Mouse (Mus musculus) frontal cortex, adult (tissue): ENCODE results near the gene Ampd2.

ENCODE experiments used
- ATAC-seq: cut with Nextera tagmentation; 2 replicates; pipeline ENCODE4 v1.9.2; 2017; ENCODE audit warnings: mild to moderate bottlenecking, moderate library complexity, mixed read lengths; ENCODE audit not compliant: low TSS enrichment

Ampd2 gene

DNA sequence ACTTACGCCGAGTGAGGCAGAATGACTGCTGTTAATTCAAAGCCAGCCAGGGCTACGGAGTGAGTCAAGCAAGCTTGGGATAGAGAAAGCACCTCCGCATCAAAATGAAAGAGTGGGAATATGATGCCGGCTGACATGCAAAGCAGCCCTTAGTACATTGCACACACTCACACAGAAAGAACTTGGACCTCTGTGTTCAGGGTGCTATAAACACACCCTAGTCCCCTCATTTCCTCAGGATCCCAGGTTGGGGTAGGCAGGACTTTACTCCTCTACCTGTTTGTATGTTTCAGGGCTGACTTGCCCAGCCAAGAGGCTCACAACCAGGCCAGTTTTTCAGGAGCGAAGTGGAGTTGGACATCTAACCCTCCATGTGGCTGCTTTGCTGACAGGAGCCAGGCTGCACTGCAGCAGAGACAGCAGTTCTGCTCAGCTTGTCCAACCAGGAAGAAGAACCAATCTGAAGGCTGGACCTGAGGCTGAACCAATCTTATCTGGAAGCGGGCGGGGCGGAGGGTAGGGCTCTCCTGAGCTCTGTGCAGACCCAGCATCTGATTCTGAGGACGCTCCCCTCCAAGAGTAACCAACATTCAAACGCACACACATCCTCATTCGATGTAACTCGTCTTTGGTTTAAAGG, 17.1 kb downstream of the Ampd2 start:
- peak; percentile 80 for ATAC-seq

DNA sequence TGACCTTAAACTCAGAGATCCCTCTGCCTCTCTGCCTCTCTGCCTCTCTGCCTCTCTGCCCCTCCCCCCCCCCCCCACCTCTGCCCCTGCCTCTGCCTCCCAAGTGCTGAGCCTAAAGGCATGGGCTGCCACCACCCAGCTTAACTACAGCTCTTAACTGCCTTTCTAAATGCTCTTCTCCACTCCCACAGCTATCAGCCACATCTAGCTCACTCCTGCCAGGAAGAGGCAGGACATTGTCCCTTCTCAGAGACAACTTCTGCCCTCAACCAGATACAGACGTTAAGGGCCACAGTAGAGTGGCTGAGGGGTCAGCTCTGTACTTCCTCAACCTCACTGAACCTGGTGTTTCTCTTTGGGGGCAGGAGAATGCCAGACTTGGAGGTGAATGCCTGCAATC, 17.6 kb downstream of the Ampd2 start:
- no peak for ATAC-seq

DNA sequence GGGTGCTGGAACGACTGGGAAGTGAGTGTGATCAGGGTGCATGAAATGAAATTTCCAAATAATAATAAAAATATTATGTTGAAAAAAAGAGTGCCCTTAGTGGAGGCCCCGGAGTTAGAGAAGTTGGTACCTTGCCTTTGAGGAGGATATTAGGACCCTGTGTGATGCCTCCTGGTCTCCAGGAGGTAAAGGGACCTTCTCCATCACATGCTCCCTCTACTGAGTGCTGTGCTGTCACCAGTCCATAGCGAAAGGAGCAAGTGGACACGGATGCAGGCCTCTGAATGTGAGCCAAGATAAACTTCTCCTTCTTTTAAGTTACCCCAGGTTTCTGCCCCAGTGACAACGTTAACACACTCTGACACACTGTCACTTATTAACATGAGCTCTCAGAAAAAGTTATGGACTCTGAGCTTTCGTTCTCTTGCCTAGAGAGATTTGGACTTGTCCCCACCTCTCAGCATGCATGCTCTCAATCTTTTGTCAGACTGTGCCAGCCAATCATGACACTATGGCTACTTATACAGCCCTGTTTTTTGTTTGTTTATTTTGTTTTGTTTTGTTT, 19.0 kb downstream of the Ampd2 start:
- ATAC-seq = no peak

DNA sequence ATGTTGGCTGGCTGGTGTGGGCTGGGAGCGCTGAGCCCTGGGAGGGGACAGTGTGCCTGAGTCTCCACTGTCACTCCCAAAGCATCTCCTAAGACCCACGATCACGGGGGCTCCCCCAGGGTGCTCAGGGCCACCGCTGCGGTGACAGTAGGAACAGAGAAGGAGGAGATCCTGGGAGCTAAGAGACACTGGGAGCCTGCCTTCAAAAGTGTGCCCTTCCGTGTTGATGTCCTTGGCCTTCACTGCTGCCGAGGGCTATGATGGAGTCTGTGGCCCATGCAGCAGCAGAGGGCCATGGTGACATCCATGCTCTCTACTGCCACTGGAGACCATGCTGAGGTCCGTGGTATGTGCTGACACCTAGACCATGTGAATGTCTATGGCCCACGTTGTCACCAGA, 20.9 kb downstream of the Ampd2 start:
- no peak for ATAC-seq

DNA sequence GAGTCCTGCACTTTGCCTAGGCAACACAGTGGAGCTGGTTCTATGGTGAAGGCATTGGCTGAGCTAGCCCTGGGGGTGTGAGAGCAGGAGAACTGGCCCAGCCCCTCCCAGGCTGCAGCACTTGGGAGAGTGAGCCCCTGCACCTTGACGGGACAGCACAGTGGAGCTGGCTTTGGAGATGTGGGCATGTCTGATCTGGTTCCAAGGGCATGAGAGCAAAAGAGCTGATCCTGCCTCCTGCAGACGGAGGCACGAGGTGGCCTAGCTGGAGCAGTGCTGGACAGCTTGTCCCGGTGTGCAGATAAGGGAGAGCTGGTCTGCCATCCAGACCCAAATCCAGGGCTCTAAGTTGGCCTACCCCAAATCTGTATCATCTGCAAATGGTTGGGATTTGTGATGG, 21.8 kb downstream of the Ampd2 start:
- ATAC-seq = no peak

DNA sequence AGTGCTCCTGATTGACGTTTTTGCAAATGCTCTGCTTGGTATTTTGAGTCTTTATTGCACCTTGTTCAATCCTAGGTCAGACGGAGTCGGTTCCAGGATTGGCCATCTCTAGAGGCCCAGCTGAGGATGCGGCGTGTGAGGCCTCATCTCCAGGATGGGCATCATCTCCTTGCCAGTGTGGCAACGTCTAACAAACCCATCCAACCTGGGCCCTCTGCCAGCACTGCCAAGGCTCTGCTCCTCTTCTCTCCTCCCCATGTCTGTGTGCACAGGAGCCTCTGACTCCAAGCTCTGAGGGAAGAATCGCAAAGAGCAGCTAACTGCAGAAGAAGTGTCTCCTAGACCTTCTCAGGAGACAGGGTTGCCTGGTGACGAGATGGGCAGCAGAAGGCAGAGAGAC, 23.8 kb downstream of the Ampd2 start:
- no peak for ATAC-seq

DNA sequence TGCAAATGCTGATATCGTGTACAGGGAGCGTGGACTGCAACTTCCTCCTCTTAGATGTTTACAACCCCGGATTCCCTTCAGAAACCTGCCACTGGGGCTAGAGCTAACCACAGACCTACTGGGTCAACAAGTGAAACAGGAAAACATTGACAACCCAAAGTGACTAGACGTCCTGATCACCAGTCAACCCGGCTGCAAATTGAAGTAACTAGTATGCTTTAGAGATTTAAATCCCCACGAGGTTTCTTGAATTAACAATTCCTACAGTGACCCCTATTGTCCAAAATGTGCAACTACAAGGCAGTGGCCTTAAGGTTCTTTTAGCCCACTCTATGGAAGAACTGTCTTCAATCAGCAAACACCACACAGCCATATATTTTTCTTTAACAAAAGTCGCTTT, 25.0 kb downstream of the Ampd2 start:
- peak; percentile 84 for ATAC-seq

DNA sequence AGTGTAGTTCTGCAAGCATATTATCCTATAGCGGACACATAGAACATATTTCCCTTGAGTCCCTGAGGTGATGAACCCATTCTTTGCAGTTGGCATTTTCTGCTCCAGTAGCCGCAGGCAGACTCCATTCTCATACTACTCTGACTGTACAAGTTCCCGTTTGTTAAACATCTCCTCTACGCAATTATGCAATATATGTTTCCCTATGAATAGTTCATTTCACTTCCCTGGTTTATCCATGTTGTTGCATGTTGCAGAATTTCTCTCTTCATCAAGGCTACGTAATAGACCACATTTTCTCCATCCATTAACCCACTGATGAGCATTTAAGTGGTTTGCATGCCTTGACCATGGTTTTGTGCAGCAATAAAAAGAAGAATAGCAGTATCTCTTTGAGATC, 36.0 kb downstream of the Ampd2 start:
- ATAC-seq = no peak

DNA sequence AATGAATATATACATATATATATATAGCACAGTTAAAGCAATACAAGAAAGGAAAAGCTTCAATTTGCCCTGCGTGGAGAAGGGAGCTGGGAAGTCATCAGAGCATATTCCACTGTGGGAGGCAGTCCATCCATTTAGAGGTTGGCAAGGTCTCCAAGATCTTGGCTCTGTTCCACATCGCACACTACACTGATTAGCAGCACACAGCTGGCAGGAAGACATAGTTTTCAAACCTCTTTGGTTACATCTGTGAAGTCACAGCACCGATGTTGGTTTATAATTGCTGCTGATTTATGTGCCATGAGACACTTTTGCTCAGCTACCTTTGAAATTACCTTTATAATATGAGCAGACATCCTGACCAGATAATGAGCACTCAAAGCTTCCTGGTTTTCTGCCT, 38.1 kb downstream of the Ampd2 start:
- ATAC-seq = no peak

DNA sequence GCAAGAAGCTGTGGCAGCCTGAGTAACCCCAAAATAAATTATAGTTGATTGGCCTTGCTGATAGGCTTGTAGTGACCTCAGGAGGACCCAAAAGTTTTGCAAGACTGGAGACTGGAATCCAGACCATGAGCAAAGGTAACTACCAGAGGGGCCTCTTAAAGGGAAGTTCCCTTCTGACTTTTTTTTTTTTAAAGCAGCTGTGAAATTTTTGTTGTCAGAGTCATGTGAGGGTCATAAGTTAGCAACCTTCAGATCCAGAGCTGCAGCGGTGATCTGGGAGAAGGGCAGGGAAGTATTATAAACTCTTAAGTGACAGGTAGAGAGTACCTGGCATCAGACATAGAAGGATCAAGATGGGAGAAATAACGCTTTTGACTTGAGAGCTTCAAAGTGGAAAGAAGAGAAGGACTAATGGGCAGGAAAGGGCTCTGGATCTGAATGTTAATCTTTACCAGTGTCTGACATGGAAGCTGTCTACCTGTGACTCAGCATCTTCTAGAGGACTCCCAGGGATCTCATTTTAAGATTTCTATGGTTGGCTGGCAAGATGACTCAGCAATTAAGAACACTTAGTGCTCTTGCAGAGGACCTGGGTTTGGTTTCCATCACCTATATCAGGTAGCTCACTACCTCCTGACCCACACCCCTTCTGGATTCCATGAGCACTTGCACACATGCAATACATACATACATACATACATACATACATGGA, 39.4 kb downstream of the Ampd2 start:
- ATAC-seq = no peak

DNA sequence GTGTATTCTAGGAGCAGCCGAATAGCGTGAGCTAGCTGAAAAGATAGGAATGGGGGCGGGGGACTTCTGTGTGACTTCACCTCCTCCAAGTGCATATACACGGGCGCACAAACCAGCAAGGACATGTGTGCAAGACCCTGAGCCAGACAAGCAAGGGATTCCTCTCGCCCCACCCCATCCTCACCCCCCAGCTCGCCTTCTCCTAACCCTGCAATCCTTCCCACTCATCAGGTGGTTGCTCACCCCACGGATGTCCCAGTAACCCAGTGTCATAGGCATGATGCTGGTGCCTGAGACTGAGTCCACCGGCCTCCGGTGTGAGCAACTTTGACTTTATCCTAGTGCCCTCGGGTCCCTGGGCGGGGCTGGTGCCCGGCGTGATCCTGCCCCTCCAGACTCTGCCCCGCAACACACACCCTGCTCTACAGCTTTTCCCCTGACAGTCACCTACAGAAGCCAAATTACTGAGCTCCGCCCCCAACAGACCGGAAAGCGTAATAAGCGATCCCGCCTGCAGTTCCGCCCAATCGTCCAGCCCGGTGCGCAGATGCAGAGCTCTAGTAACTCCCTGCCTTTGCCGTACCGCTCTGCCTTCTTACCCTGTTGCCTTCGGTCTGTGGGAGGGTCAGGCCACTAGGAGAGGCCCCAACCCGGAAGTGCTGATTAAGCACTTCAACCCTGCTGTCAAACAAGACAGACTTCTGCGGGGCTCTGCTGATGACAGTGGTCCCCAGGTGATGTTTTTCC, 41.9 kb downstream of the Ampd2 start, which contains the start of gene Gstm4:
Gene Gstm4, minus strand, starts transcription at position 501 of the 747 bp plus-strand sequence.
- peak; percentile 97 for ATAC-seq

DNA sequence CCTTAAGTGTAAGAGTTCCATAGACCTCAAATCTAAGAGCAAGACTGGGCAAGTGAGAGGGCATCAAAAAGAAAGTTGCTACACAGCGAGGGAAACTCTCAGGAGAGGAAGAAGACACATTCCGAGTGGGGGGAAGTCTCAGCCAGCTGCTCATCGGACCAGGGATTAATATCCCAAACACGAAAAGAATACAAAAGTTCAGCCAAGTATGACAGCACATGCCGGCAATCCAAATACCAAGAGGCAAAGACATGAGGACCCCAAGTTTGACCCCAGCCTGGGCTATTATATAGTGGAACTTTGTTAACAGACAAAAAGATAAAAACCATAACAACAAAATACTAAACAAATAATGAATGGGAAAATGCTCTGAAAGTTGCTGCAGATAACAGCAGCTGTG, 53.3 kb downstream of the Ampd2 start:
- ATAC-seq = no peak

DNA sequence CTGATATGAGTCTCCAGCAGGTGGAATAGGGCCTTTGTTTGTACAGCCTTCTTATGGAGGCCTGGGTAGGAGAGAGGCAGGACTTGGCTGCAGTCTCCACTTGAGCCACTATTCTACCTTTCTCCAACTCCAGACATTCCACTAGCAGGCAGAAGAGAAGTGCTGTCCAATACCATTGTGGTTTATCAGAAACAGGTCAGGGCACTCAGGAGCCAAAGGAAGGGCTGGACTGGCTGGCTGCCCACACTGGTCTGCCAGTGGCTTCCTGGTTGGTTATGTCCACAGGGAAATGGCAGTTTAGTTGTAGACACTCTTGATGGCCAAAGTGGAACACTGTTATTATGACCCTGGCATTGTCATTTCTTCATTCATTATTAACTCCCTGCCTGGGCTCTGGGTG, 54.3 kb downstream of the Ampd2 start:
- no peak for ATAC-seq

DNA sequence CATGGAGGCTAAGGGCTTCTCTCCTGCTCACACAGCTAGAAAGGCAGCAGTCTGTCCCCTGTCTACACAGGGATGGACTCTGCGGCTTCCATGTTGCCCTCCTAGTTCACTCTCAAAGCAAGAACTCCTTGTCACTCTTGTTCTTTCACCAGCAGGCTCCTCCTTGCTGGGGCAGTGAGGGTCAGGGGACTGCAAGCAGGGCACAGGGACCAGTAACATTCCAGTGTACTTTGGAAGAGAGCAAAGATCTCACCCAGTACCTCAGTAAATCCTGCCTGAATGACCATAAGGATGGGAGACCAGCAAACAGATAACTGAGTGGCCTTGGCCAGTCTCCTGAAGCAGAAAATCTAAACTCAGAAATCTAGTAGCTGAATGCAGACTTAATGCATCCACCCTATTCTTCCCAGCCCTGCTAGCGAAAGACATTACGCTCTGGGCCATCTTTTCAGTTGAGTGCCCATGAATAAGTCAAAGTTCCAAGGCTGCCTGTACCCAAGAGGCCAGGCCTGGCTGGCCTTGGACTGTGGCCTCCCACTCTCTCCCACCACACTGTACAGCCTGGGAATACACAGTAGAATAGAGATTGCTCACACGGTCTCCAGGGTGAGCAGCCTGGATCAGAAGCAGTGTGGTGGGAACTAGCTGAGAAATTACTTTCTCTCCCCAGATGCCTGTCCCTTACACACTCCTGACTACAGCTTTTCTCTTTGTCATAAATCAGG, 57.6 kb downstream of the Ampd2 start:
- no peak for ATAC-seq

DNA sequence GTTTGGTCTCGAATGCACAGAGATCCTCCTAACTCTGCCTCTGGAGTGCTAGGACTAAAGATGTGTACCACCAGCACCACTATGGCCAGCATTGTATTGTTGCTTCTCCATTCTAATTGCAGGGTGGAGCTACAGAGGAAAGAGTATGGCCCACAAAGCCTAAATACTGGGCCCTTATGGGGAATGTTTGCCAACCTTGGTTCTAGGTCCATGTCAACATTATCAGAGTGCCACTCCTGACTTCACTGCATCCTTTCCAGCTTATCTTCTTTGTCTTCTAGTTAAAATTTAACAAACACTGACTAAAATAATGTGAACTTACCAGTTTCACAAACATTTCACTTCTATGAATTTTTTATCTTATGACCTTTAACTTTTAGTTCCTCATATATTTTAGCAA, 59.9 kb downstream of the Ampd2 start:
- no peak for ATAC-seq

DNA sequence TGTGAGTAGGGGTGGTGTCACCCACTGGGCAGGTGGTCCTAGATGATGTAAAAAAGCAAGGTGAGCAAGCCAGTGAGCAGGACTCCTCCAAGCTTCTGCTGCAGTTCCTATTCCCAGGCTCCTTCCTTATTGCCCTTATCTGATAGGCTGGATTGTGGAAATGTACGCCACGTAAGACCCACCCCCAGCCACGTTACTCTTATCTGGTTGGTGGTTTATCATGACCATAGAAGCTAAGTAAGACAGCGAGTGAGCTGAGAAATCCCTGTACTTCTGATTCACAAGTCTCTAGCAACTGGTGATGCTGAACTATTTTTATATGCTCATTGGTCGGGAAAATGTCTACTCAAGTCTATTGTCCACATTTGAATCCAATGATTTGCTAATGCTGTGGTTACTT, 60.4 kb downstream of the Ampd2 start:
- peak; percentile 82 for ATAC-seq

DNA sequence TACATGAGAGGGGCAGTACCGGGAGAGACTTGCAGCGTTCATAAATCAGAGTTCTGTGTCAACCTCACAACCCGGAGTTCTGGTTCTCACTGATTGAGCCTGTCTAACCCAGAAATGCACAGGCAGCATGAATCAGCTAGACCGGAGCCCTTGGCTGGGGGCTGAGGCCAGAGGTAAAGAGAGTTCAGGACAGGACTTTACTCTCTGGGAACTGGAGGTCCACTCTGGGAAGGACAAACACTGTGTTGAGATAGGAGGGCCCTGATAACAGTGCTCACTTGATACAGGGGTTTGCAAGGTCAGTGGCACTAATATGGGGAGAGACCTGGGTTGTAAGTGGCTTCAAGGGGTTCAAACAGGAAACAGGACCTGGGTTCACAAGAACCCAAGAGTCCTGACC, 61.1 kb downstream of the Ampd2 start:
- no peak for ATAC-seq
